Mouse (Mus musculus): ENCODE data around the gene Ppp2r5a. TPM values are rescaled to one million over a fixed set of nuclear protein-coding genes. Genes with fewer than 3 reads are reported as not detected.

Ppp2r5a gene
- 103 TPM for polyA plus RNA-seq (2014; fragmentation: Illumina TruSeq; extraction: RNeasy Lipid Tissue Mini Kit (QIAGEN cat#74804); ENCODE audit: low read depth, low replicate concordance)

DNA sequence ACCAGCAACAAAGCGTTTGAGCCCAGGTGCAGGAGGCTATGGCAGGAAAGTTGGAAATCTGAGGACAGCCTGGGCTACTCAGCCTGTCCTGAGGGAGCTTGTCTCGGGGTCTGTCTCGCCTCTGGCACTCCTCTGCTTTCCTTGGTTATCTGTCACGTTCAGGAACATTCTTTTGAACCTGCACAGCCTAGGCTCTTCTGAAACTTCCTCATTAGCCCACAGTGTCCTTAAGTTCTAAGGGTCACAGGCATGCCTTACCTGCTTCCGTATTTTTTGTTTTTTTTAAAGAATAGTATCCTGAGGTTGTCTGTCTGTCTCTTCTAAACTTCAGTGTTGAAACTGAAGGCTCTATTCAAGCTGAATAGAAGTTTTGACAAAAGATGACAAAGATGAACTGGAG lies at the start of gene Ppp2r5a:
Ppp2r5a (minus strand) TSS at position 199 of the 400 bp plus-strand sequence.

DNA sequence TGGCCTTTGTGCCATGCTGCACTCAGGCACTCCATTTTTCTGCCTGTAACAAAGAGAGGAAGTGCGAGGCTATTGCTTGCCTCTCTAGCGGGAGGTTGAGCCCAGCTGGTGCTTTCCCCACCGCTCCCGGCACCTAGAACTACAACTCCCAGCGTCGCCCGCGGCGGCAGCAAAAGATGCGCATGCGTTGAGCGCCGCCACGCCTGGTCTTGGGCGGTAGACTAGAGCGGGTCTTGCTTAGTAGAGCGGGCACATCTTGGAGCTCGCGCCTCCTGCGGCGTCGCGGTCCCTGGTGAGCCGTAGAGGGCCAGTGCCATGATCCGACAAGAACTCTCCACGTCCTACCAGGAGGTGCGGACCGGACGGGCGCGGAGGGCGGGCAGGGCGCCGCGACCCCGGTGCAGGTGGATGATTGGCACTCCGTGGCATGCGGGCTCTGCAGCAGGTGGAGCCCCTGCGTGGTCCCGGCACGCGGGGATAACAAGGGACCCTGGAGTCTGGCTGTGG lies 77.3 kb downstream of the Ppp2r5a start, which contains the start of gene Tmem206:
Tmem206 (plus strand) TSS at position 187 of the 507 bp plus-strand sequence.

GRCm38 (mm10) chr1:191317591-191318196 lies 85.4 kb downstream of the Ppp2r5a start, which contains the start of gene Nenf:
TSS of gene Nenf (minus strand) at chr1:191318194.

Other genes with a start within 250 kb of the Ppp2r5a start
- not detected for gene Fam71a, start 238.5 kb downstream of the Ppp2r5a start, polyA plus RNA-seq (2014; fragmentation: Illumina TruSeq; extraction: RNeasy Lipid Tissue Mini Kit (QIAGEN cat#74804); ENCODE audit: low read depth, low replicate concordance)
- gene Atf3, start 185.2 kb downstream of the Ppp2r5a start, polyA plus RNA-seq (2014; fragmentation: Illumina TruSeq; extraction: RNeasy Lipid Tissue Mini Kit (QIAGEN cat#74804); ENCODE audit: low read depth, low replicate concordance) = 22.3 TPM
- gene Nenf, start 85.1 kb downstream of the Ppp2r5a start, polyA plus RNA-seq (2014; fragmentation: Illumina TruSeq; extraction: RNeasy Lipid Tissue Mini Kit (QIAGEN cat#74804); ENCODE audit: low read depth, low replicate concordance) = 156 TPM
- 3.6 TPM for gene Tmem206, start 77.4 kb downstream of the Ppp2r5a start, polyA plus RNA-seq (2014; fragmentation: Illumina TruSeq; extraction: RNeasy Lipid Tissue Mini Kit (QIAGEN cat#74804); ENCODE audit: low read depth, low replicate concordance)
- gene Dtl, start 172.3 kb upstream of the Ppp2r5a start, polyA plus RNA-seq (2014; fragmentation: Illumina TruSeq; extraction: RNeasy Lipid Tissue Mini Kit (QIAGEN cat#74804); ENCODE audit: low read depth, low replicate concordance) = 0.16 TPM
- gene Ints7, start 172.4 kb upstream of the Ppp2r5a start, polyA plus RNA-seq (2014; fragmentation: Illumina TruSeq; extraction: RNeasy Lipid Tissue Mini Kit (QIAGEN cat#74804); ENCODE audit: low read depth, low replicate concordance) = 15.6 TPM